Comparison of ENCODE assay signal across 10 mouse cellular contexts in the genomic region with DNA sequence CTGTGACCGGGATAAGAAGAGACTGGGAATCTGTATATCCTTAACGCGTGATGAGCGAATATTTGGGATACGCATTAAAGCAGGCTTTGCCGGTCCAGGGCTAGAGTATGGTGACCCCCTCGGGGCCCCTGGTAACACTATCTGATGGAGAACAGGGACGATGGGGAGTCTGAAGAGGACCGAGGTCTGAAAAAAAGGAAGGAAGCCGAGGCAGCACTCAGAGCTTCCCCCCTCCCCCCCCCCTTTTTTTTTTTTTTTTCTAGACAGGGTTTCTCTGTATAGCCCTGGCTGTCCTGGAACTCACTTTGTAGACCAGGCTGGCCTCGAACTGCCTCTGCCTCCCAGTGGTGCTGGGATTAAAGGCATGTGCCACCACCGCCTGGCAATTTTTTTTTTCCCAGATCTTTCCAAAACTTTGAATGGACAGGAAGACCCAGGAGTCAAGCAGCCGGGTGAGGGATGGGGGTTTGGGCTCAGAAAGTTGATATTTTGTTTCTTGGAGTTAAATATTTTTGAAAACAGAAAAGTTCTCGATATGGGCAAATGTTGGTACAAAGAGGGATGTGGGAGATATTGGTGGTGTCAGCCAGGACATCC. TPM values are rescaled to one million over a fixed set of nuclear protein-coding genes. Genes with fewer than 3 reads are reported as not detected.
DNase-seq lines count a peak whose midpoint lies in the region; ATAC-seq and TF ChIP-seq lines count a peak whose summit lies in the region.
"Had no signal": no experiment of that assay in that cellular context is flagged by ENCODE, and none has a peak within 500 bp of the region (broad histone marks: within the 10 kb centered on the region; RNA-seq: fewer than 3 reads in every experiment).

No protein-coding gene starts in this region.

- TF ChIP-seq CTCF in lung, adult 2 months (IDR thresholded peaks at IDR 0.05; ENCODE audit: insufficient read depth, low read length) = no peak

- no peaks in the 10 kb centered on the region for H3K9me3 ChIP-seq in embryonic facial prominence, embryonic 15.5 days (replicated peaks)

- H3K27me3 ChIP-seq in embryonic facial prominence, embryonic 15.5 days = peaks cover 14% of the 10 kb centered on the region

- no peak for ATAC-seq in CD4-positive, CD25-positive, alpha-beta regulatory T cell, adult 4 months
- no peak for ATAC-seq in embryonic facial prominence, embryonic 15.5 days (ENCODE audit: insufficient number of reproducible peaks, low FRiP score, low TSS enrichment, low read depth)
- peak; percentile 39 for ATAC-seq in megakaryocyte, adult 5-6 weeks (ENCODE audit: poor library complexity, severe bottlenecking)

- H3K4me3 ChIP-seq in lung, adult 2 months (replicated peaks; ENCODE audit: extremely low read depth, low read depth, low read length) = peak overlapping the region; percentile 94
- H3K4me3 ChIP-seq in embryonic facial prominence, embryonic 15.5 days (replicated peaks) = 0 out of 2 replicates have a peak overlapping the region, but pooled peaks have one; percentile 59
- H3K4me3 ChIP-seq: midbrain, embryonic 12.5 days had no signal

- 36% methylated on average over 14 of the region's 14 CpGs for WGBS in lung, adult 2 months
- WGBS in embryonic facial prominence, embryonic 15.5 days = 25% methylated on average over 14 of the region's 14 CpGs

- H3K27ac ChIP-seq in embryonic facial prominence, embryonic 15.5 days (replicated peaks) = no peak overlapping the region
- H3K27ac ChIP-seq: midbrain, embryonic 12.5 days had no signal

- TF ChIP-seq POLR2A in lung, adult 2 months (IDR thresholded peaks at IDR 0.05; ENCODE audit: borderline replicate concordance, extremely low read depth, low read depth, low read length) = no peak

- peak; percentile 26 for DNase-seq in CD4-positive, CD25-positive, alpha-beta regulatory T cell, adult 2 months (ENCODE audit: low read depth, low spot score)
- no peak for DNase-seq in lung, adult 2 months
- no peak for DNase-seq in lung, postnatal 36 days
- DNase-seq in adipocyte (ENCODE audit: low spot score) = no peak
- no peak for DNase-seq in right cerebral cortex, adult 2 months (ENCODE audit: low spot score in 2 of 2)
- DNase-seq: retina, postnatal 1 day had no signal

- peak overlapping the region; percentile 91 for H3K4me2 ChIP-seq in embryonic facial prominence, embryonic 15.5 days (replicated peaks)

- no peak overlapping the region for H3K9ac ChIP-seq in embryonic facial prominence, embryonic 15.5 days
- H3K9ac ChIP-seq: midbrain, embryonic 12.5 days had no signal

- H3K4me1 ChIP-seq in lung, adult 2 months (ENCODE audit: control insufficient read depth, insufficient read depth, low read length) = peaks cover 13% of the 10 kb centered on the region
- peaks cover 10% of the 10 kb centered on the region for H3K4me1 ChIP-seq in embryonic facial prominence, embryonic 15.5 days

- H3K36me3 ChIP-seq in embryonic facial prominence, embryonic 15.5 days = no peaks in the 10 kb centered on the region
- H3K36me3 ChIP-seq: midbrain, embryonic 12.5 days had no signal

RNA-seq across cellular contexts. Expression of a gene that starts 1.2 kb away (rescaled TPM):
- polyA plus RNA-seq in CD4-positive, CD25-positive, alpha-beta regulatory T cell, adult 4 months (2017; shearing (Covaris generic)) = 10 to 100 TPM; 47.4 to 58.6 TPM
- 7.5 and 10.0 TPM in 2 replicates for polyA plus RNA-seq in lung, adult 2 months (2012; rRNA removed)
- 1.5 and 2.2 TPM in 2 replicates for polyA plus RNA-seq in embryonic facial prominence, embryonic 15.5 days (2015; fragmentation: Nextera tagmentation; extraction: Ambion mirVana)
- 35.4 and 36.6 TPM in 2 replicates for total RNA-seq in megakaryocyte, adult 5-6 weeks (2015)
- total RNA-seq in megakaryocyte, adult 5-6 weeks (2017) = 41.9 and 42.4 TPM in 2 replicates
